ENCODE assay signal across 8 mouse cellular contexts in the genomic region with DNA sequence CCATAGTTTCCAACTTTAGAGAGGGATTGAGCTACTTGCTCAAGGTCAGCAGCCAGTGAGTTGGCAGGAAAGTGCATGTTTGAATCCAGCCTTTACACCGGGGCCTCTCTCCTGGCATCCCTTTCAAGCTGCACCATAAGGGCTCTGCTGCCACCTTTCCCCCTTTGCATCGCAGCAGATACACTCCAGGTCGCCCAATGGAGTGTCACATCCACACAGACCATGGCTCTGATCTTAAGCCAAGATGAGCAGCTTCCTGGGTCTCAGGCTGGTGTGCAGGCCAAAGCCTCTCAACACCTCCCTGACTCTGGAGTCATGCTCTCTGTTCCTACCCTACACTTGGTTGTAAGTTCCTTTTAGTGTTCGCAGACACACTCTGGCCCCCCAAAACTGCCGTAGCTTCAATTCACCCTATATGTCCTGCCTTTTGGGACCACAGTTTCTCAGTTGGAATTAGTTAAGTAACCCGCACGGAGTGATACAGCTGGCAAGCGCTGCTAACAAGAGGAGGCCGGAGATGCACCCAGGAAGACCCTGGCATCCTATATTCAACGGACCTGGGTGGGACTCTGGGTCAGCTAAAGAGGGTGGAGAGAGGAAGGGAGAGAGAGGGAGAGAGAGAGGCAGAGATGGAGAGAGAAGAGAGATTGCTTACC. TPM values are rescaled to one million over a fixed set of nuclear protein-coding genes. Genes with fewer than 3 reads are reported as not detected.
DNase-seq lines count a peak whose midpoint lies in the region; ATAC-seq and TF ChIP-seq lines count a peak whose summit lies in the region.

No protein-coding gene starts in this region.

- H3K4me1 ChIP-seq in forebrain, embryonic 13.5 days: peaks cover 36% of the 10 kb centered on the region
- peaks cover 4% of the 10 kb centered on the region; the same call in 1 of the 2 replicates for H3K4me1 ChIP-seq in hindbrain, postnatal 0 days (ENCODE audit: insufficient read depth, low read length)
- peaks cover 71% of the 10 kb centered on the region for H3K4me1 ChIP-seq in midbrain, embryonic 10.5 days

- TF ChIP-seq CTCF in hindbrain, postnatal 0 days (IDR thresholded peaks at IDR 0.05; ENCODE audit: low read depth): peak; percentile 58

- peak overlapping the region; percentile 98 for H3K4me2 ChIP-seq in forebrain, embryonic 13.5 days
- H3K4me2 ChIP-seq in hindbrain, postnatal 0 days (ENCODE audit: low read depth, low read length): peak overlapping the region; percentile 93

- ATAC-seq in forebrain, embryonic 13.5 days: no peak
- ATAC-seq in hindbrain, postnatal 0 days: no peak

- WGBS in forebrain, embryonic 13.5 days: 5% methylated on average over 10 of the region's 10 CpGs
- WGBS in hindbrain, postnatal 0 days: 4% methylated on average over 10 of the region's 10 CpGs
- WGBS in midbrain, embryonic 10.5 days: 3% methylated on average over 10 of the region's 10 CpGs

- H3K4me3 ChIP-seq in forebrain, embryonic 13.5 days: peak overlapping the region; percentile 58
- peak overlapping the region; percentile 53 for H3K4me3 ChIP-seq in hindbrain, postnatal 0 days (ENCODE audit: low read length)
- peak overlapping the region; percentile 70 for H3K4me3 ChIP-seq in midbrain, embryonic 10.5 days

- H3K36me3 ChIP-seq in forebrain, embryonic 13.5 days (ENCODE audit: poor library complexity, severe bottlenecking): no peaks in the 10 kb centered on the region
- H3K36me3 ChIP-seq in hindbrain, postnatal 0 days (ENCODE audit: insufficient read depth, low read length): no peaks in the 10 kb centered on the region
- H3K36me3 ChIP-seq in midbrain, embryonic 10.5 days: no peaks in the 10 kb centered on the region

- H3K27me3 ChIP-seq in forebrain, embryonic 13.5 days: peaks cover 29% of the 10 kb centered on the region
- H3K27me3 ChIP-seq in hindbrain, postnatal 0 days (ENCODE audit: insufficient read depth, low read length): peaks cover 4% of the 10 kb centered on the region
- peaks cover 70% of the 10 kb centered on the region for H3K27me3 ChIP-seq in midbrain, embryonic 10.5 days (ENCODE audit: low read depth, poor library complexity, severe bottlenecking)

- peak; percentile 13 for DNase-seq in kidney, adult 11 months
- no peak for DNase-seq in kidney, adult 18-20 months
- no peak for DNase-seq in hindbrain, postnatal 0 days (ENCODE audit: low spot score)
- no peak for DNase-seq in midbrain, embryonic 10.5 days (ENCODE audit: low spot score)
- no peak for DNase-seq in urinary bladder, adult 18-20 months (ENCODE audit: low spot score in 2 of 2)
- DNase-seq in layer of hippocampus, adult 18-20 months (ENCODE audit: low spot score in 2 of 2): no peak
- DNase-seq in c-Kit-positive CD71-positive TER-119-positive erythroid progenitor cells, embryonic 14.5 days (ENCODE audit: low spot score): no peak

- peak overlapping the region; percentile 58; the same call in 1 of the 2 replicates for H3K27ac ChIP-seq in forebrain, embryonic 13.5 days
- H3K27ac ChIP-seq in hindbrain, postnatal 0 days: no peak overlapping the region
- peak overlapping the region; percentile 89 for H3K27ac ChIP-seq in midbrain, embryonic 10.5 days (replicated peaks)

- no peaks in the 10 kb centered on the region for H3K9me3 ChIP-seq in forebrain, embryonic 13.5 days (replicated peaks)
- no peaks in the 10 kb centered on the region for H3K9me3 ChIP-seq in hindbrain, postnatal 0 days (ENCODE audit: low read length)
- no peaks in the 10 kb centered on the region for H3K9me3 ChIP-seq in midbrain, embryonic 10.5 days (replicated peaks)

- peak overlapping the region; percentile 68 for H3K9ac ChIP-seq in forebrain, embryonic 13.5 days
- peak overlapping the region; percentile 31 for H3K9ac ChIP-seq in hindbrain, postnatal 0 days (replicated peaks; ENCODE audit: low read length)

RNA-seq across cellular contexts. Expression of a gene that starts 1.1 kb away (rescaled TPM):
- polyA plus RNA-seq in forebrain, embryonic 13.5 days (2015; fragmentation: Nextera tagmentation; extraction: Ambion mirVana): 11.3 and 13.1 TPM in 2 replicates
- total RNA-seq in hindbrain, postnatal 0 days (2014; rRNA removed): 35.3 and 37.1 TPM in 2 replicates
- polyA plus RNA-seq in hindbrain, postnatal 0 days (2015; fragmentation: Nextera tagmentation; extraction: Ambion mirVana): 10.6 and 11.2 TPM in 2 replicates
- polyA plus RNA-seq in midbrain, embryonic 10.5 days (2016; fragmentation: Nextera tagmentation; extraction: Ambion mirVana): 5.4 and 6.1 TPM in 2 replicates
- total RNA-seq in layer of hippocampus, adult 18-20 months (2021): 1 to 10 TPM; 7.2 to 7.3 TPM
